Mouse (Mus musculus): ENCODE results near the gene Pcdh15.

Pcdh15 gene

DNA sequence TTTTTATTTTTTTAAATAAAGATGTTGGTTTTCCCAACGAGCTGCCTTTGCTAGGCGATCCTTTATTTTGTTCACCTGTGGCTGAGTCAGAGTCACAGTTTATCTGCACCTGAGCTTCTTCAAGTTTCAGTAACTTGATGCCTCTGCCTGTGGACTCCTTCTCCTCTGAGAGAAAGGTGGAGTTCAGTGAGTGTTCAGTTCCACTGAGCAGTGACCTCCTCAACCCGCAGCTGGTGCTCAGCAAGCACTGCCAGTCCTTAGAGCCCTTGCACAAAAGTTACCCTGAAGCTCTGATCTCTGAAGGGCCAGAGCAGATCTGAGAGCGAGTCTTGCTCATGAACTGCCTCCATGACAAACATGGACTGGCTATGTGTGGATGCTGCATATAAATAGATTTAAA is 724.1 kb downstream of the Pcdh15 start:
- DNase-seq: no peak

DNA sequence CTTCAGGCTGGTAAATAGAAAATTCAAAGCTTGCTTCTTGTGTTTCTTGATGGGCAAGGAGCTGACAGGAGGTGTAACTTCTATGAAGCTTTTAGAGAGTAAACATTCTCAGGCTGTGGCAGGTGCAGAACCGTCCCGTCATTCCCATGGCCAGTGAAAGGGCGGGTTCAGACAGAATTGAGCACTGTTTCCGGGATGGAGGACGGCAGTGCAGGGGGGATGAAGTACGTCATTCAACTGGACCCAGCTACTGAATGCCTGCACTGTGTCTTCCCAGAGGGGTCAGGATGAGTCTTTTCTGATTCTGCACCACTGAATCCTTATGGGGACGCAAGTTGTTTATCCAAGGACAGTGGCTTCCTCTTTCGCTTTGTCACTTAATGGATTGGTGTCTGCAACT is 727.2 kb downstream of the Pcdh15 start:
- DNase-seq: no peak

DNA sequence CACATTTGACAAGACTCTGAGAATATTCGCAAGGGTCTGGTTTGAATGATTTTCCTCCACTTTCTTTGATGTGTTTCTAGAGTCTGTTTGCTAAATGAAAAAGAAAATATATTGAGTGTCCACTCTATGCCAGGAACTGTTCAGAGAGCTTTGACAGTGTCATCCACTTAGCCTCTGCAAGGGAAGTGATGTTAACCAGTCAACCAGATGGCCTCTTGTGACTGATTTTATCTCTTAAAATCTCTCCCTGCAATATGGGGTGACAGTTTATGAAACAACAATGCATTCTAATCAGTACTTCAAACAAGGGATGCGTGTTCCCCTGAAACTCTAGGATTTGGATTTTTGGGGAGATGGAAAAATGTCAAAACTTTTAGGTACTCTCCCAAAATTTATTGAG is 729.6 kb downstream of the Pcdh15 start:
- no peak for DNase-seq

DNA sequence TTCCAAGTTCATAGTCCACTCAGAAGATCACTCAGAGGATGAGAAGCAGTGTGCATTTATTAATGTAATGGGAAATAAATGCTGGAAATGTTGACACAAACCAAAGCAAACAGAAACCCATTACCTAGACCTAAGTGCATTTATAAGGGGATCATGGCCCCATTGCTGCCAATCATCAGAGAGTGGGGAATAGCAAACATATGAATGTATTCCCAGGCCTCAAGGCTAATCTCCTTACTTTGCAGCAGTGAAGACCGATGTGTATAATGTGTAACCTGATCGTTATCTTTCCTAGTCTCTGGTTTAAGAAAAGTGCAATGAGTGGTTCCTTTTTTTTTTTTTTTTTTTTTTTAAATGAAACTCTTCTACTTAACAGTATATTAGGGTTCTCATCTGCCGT is 745.9 kb downstream of the Pcdh15 start:
- DNase-seq: no peak

DNA sequence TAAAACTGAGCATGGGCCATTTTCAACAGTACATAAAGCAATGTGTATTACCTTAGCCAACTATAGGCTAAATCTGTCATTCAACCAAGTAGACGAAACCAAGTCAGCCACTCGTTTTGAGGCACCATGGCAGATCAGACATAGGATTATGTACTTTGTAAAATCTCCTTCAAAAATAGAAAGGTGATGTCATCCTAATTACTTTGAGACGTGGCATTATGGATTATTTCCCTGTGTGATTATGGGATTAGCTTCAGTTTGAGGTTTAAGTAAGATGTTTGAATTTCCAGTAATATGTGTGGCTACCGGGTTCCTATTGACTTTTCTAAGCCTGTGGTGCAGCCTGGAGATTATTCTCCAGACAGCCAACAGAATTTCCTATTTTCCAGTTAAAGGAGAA is 763.0 kb downstream of the Pcdh15 start:
- no peak for DNase-seq

DNA sequence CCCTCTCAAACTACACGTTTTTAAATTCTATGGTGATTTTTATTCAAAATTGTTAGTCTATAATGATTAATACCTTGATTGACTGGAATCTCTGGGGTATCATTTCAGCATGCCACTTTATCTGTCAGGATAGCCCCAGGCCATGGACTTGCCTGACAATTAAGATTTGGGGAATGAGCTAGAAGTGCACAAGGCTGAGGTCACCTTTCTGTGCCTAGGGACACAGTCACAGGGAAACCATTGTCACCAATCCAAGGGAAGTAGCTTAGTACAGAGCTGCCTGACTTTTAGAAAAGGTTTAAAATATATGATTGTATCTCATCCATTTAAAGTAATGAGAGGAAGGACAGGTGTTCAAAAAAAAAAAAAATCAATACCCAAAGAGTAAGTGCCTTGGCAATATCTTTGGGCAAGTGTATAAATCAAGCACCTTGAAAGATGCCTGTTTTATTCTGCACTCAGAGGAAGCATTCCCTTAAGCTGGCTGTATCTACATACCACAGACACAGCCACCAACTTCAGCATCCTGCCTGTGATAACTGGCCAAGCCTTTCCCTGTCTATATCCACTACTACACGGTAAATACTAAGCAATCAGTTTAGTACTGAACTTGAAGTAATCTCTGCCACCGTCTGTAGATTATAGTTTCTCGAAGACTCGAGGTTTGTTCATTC is 779.0 kb downstream of the Pcdh15 start:
- no peak for DNase-seq

DNA sequence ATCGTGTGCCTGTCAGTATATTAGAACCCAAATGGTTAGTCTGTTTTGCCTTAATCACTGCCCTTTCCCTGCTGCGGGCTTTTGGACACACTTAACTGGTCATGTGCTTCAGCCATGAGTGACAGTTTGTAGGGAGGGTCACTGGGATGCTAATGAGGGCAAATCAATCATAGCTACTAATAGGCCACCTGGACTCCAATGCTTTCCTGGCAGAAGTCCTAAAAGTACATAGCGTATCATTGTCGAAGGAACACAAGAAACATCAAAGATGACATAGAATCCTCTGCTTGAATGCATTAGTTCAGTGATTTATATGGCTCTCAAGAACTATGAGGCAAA is 779.6 kb downstream of the Pcdh15 start:
- no peak for DNase-seq

DNA sequence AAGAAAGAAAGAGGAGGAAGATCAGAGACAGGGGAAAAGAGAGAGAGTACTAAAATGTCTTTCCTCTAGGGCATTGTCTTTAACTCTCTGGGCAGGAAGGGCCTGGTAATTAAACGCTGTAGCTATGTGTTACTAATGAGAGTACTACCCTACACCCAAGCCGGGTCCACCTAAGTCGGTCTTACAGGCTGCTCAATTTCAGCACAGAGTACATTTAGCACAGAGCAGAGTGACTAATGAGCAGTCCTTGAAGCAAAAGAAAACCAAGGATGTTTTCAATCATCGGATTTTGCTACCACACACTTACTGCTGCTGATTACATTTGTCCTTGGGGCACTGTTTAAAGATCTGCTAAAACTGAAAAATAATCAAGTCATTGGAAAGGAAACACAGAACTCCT is 788.6 kb downstream of the Pcdh15 start:
- no peak for DNase-seq

DNA sequence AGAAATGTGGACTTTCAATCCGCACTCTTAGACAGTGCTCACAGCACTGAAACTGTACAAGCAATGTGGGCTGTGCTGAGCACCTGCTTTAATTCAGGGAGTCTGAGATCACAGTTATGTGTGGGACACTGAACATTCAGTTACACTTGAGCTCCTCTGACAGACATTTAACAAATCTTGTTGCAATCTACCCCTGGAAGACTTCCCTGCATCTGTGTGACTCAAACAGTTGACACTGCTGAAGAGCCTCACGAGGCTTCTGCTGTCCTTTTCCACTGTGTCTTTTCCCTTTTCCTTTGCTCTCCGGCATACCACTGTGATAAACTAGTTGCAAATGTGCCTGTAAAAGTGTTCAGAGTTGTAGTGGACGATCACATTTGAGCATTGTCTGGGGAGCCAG is 793.1 kb downstream of the Pcdh15 start:
- DNase-seq: no peak

DNA sequence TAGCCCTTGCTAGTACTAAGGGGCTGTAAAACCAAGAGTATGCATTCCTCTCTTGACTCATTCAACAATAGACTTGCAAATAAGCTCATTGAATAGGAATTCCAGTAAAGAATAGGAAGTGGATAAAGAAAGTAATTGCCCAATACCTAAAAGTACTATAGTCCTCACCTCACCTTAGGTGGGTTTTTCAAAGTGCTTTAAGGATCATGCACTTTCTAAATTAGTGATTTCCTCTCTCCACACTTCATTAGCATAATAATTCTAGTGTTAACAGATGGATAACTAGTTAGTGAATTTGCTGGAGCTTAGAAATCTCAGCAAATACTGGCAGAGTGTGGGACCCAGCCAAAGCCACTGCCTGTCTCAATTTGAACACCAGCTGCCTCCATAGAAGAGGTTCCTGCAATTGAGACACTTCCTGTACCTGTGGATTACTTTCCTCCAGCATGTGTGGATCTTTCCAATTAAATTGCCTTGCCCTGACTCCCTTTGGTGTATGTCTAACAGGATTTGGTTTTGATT is 797.0 kb downstream of the Pcdh15 start:
- DNase-seq: no peak

DNA sequence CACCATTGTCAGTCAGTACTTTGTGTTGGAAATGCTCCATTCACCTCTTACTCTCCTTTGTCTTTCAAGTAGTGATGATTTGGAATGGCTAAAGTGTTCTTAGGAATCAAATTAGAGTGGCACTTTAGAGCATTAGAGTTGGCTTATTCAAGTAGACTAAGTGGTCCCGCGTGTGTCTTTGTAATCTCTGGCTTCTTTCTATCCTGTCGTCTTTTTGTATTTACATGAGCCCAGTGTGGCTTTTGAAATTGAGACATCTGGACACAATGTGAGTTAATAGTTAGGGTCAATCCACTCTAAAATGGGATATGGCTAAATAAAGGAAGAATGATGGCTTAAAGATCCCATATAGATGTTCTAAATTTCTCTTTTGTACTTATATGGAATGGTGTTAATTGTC is 800.0 kb downstream of the Pcdh15 start:
- no peak for DNase-seq

DNA sequence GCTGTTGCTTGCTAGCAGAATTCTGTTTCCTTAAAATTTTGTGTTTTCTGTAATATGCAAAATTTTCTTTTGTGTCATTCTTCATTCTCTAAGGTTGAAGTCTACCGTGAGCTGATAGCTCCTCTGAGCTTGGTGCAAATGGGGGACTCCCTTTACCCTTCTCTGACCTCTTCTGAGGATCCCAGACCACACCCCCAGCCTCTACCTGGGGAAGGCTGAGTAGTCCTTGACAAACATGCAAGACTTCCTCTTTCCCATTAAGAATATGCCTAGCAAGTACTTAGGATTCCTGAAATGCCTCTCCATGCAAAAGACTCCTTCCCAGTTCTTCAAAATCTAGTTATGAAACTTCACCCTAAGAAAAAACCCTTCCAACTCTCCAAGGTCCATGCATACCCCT is 808.5 kb downstream of the Pcdh15 start:
- DNase-seq: no peak

DNA sequence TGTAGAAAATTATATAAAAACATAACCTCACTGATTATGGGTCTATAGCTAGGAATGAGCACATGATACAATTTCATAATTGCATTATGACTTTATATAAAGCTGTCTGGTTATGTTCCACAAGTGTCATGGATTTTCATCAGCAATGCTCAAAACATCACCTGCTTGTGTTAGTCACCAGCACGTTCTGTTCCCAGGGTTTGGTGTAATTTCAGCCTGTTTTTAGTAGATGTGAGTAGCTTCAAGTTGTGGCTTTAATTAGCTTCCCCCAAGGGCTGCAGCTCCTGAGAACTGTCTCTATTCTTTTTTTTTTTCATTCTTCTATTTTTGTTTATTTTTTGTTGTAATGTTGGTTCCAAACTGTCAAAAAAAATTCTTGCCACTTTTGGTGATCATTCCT is 809.4 kb downstream of the Pcdh15 start:
- DNase-seq: no peak

DNA sequence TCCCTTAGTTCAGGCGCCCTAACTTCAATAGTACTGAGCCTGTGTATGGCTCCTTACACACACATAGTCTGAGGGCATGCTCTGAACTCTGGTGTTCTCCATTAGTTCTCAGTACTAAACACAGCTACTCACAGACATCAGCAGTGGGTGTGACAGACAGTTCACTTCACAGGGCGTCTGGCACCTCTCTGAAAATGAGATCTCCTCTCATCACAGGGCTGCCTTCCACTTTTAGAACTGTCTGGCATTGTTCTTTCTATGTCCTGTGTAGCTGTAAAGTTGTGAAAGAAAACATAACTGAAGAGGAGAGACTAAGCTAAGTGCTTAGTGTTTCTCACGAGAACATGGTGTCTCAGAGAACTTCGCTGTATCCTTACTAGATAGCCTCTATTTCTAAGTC is 816.0 kb downstream of the Pcdh15 start:
- DNase-seq: no peak

DNA sequence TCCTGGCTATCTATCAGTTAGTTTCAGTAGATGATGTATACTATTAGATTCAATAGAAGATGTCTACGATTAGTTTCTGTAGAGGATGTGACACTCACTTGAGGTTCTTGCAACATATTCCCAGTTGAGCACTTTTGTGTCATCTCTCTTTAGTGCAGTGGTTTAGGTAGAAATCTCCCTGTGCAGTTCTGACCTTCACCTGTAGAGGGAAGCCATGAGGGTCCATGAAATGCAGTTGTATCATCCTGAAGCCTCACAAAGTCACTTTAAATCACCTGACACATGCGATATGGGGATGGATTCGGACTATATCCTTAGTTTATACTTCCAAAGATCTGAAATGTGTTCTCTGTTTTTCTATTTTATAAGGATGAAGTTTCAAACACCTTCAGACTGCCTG is 822.4 kb downstream of the Pcdh15 start:
- peak; percentile 8 for DNase-seq

DNA sequence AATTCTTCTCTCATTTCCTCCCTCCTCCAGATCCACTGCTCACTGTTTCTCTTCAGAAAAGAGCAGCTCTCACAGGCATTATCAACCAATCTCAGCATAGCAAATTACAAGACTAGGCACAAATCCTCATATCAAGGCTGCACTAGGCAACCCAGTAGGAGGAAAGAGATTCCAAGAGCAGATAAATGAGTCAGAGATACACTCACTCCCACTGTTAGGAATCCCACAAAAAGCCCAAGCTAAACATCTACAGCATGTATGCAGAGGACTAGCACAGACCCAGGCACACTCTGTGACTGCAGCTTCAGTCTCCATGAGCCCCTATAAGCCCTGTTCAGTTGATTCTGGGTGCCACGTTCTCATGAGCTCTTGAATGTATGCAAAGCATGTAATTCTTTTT is 829.5 kb downstream of the Pcdh15 start:
- no peak for DNase-seq

DNA sequence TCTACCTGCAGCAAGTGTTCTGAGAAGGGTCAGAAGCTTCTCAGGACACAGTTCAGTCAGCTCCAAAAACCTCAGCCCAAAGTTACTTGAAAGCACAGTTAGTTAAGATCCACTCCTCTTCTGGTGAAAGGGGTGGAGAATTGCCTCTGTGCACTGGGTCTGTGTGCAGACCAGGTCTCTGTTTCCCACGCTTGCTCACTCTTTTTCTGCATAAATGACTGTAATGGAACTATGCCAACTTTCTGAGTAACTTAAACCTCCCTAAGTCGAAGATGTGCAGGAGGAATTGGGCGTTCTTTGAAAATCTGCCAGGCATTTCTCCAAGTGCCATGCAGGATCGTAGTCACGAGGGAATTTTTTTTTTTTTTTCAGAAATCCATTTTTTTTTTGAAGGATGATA is 830.6 kb downstream of the Pcdh15 start:
- no peak for DNase-seq

DNA sequence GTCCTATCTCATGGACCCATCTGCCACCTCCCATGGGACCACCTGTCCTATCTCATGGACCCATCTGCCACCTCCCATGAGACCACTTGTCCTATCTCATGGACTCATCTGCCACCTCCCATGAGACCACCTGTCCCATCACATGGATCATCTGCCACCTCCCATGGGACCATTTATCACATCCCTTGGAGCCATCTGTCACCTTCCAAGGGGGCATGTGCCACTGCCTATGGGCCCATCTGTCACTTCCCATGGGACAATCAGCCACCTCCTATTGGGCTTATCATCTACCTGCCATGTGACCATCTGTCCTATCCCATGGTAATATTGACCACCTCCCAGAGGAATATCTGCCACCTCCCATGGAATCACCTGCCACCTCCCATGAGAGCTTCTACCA is 832.0 kb downstream of the Pcdh15 start:
- no peak for DNase-seq

DNA sequence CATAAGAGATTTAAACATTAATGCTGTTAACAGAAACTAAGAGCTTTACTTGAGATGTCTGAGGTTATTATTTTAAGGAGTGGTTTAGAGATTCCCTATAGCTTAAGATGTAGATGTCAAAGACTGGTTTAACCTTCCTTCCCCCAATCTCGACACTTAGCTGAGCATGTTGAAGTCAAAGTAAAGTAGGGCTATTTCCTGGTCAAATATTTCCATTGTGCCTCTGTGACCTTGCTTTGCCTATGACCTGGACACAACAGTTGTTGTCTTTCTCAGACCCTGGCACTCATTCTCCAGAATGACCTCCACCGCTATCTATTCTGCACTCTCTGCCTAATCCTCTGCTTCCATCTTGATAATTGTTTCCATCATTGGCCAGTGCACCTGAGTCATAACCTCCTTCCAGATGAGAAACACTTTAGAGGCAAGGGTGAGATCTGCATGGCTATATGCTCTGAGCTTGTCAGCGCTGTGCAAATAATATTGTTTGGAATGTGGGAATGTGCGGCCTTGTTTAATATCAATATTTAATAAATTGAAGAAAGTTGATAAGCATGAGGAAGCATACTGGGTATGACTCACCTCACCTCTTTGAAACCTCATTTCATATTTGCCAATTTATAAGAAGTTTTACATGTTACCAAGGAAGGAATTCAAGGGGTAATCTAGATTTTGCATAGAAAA is 833.0 kb downstream of the Pcdh15 start:
- DNase-seq: no peak

DNA sequence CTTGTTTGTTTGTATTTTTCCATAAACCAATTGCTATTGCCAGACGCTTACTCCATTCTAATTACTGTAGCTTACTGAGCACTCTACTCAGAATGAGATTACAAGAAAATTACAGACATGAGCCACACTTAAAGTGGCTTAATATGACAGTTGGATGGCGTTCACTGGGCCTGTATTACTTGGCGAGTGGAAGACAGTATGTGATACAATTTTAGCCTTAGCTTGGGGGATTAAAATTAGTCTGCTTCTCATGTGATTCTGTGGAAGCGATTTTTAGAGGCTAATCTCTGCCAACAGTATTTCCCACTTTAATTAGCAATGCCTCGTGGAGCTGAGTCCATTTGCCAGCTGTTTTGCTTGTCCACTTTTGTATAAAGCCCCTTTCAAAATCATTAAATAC is 837.0 kb downstream of the Pcdh15 start:
- no peak for DNase-seq

DNA sequence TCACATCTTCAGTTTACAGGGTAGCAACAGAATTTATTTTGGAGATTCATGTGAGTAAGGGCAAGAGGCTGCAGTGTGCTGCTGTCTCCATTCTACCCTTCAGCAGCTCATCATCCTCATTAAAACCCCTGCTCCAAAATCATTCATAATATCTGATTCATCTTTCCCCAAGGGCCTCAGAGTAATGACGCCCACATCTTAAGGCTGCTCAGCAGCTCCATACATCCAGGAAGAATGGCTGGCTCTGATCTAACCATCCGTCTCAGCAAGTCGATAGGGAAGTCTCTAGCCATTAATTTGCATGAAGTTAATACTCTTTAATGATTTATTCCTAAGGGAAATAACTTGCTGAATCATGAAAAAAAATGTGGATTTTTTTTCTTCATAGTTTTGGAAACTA is 839.8 kb downstream of the Pcdh15 start:
- DNase-seq: no peak

DNA sequence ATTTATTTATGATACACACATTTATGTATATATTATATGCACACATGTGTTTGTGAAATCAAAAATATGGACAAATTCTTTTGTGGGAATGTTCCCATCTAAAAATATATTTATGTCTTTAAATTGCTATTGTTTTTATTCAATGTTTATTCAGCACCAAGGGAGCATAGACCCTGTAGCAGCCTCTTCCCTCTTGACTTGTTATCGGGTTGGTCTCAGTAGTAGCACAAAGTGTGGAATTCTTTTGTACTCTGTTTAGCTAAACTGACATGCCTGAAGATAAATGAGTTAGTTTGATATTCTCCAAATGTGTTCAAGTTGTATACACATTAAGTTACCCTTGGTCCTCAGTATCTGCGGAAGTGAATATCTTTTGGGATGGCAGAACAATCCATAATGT is 848.7 kb downstream of the Pcdh15 start:
- no peak for DNase-seq

DNA sequence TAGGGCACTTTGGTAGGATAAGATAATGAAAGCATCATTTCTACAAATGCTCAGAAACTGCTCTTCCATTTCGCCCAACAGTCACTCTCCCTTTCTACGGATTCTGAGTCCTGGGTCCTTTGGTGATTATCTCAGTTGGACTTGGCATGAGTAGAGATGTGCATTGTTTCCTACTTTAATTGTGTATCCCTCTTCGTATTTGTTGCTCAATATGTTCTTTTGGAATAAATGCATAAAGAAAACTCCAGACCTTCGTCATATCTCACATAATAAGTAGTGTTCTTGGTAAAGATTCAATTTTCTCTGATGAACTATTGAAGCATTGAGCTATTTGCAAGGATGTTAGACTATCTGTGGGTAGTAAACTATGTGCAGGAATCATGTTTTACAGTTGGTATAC is 854.2 kb downstream of the Pcdh15 start:
- DNase-seq: no peak

DNA sequence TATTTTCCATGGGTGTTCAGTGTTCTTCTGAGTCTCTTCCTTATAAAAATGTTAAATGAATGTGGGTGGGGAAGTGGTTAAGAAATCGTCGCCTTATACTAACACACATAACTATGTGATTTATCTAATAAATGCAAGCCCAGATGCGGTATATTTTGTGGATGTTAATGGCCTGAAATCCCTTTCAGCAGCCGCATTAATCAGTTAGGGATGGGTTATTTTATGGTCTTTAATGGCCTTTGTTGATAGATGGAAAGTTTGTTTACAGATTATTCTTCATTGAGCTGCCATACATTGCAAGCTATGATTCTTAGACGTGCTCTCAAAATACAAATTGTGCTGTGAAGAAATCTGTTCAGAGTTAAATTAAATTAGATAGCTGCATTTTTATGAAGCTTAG is 884.9 kb downstream of the Pcdh15 start:
- no peak for DNase-seq

DNA sequence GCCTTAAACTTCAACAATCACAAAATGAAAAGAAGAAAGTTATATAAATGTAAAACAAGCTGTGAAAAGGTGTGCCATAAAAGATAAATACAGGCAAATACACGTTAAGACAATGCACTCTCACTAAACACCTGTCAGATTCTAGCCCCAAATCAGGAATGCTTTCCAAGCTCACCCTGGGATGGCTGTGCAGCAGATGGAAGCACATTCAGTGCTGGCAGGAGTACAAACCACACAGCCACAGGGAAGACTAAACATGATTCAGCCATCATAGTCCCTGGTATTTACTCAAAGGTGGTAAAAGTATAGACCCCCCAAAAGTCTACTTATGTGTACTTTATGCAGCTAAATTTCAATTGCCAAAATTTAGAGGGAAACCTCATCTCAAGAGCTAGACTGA is 909.7 kb downstream of the Pcdh15 start:
- no peak for DNase-seq

Measured in kidney, postnatal 10 days (tissue).